Mouse (Mus musculus) megakaryocyte, embryonic 14.5 days (primary cell): ENCODE measurements around the gene Nxpe4.
"Not testable (repeated sequence)": the region's sequence is repeated elsewhere in the genome, so short reads cannot be mapped to it uniquely, and the experiment has no call there.

Experiments
- FLI1 ChIP-seq: IDR thresholded peaks from 2 replicates; pipeline ENCODE4 v1.6.1; 2012; ENCODE audit warnings: low read length, inconsistent platforms, mixed read lengths
- GATA1 ChIP-seq: IDR thresholded peaks from 3 replicates; pipeline ENCODE4 v1.6.1; 2012; ENCODE audit warnings: mixed read lengths, low read length, inconsistent platforms, borderline replicate concordance

GRCm38 (mm10) chr9:48417366-48417765, 255.5 kb downstream of the Nxpe4 start:
- not testable (repeated sequence) for TF ChIP-seq GATA1, FLI1
